Mouse (Mus musculus) urinary bladder, adult 2 months (tissue): Measurements from ENCODE around the gene Gm12794. TPM values are rescaled to one million over a fixed set of nuclear protein-coding genes. Genes with fewer than 3 reads are reported as not detected.
"Not testable (repeated sequence)": the region's sequence is repeated elsewhere in the genome, so short reads cannot be mapped to it uniquely, and the experiment has no call there.

ENCODE experiments used
- DNase-seq: peaks from one replicate; pipeline ENCODE4 v3.0.0; 2022; ENCODE audit warnings: low spot score
- polyA plus RNA-seq: library from polyadenylated mRNA; depleted of rRNA; stranded (reverse); fragments of >200 nt; gene quantifications from 2 replicates; pipeline ENCODE4 v1.2.3, GENCODE M21; 2012; rRNA removed

The Gm12794 gene
- polyA plus RNA-seq: not detected in 2 replicates

- DNase-seq: not testable (repeated sequence)
Observed at GRCm38 (mm10) chr4:101940107-101940506, at the start of gene Gm12794. Gm12794 (plus strand) TSS chr4:101940407.

DNA sequence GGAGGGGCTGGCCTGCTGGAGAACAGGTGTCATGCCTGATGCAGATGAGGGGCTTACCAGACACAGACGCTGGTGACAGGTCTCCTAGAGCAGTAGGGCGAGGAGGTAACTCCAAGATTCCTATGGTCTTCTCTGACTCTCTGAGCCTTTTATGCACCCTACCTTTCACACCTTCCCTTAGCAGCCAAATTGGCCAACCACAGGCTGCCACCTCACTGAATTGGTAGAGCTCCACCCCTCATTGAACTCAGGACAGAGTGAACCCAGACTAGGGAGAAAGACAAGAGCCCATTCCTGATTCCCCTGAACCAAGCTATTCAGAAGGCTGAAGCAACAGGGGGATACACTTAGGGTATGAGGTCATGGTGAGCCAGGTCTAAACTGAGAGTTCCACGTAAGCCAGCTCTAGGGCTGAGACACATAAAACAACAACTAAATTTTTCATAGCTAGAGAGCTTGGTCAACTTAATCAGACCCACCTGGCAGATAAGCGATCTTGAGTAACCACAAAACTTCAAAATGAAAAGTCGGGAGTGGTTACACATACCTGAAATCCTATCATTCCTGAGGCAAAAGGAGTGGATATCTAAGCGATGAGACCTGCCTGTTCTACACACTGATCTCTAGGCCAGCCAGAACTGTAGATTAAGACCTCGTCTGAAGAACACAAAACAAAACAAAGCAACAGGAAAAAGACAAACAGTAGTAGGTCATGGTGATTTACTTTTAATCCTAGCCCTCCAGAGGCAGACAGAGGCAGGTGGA, 46.4 kb upstream of the Gm12794 start, which contains the start of gene C130073F10Rik:
TSS of gene C130073F10Rik (minus strand) at position 134 of the 765 bp plus-strand sequence.
- no peak for DNase-seq

- DNase-seq: not testable (repeated sequence)
Observed at GRCm38 (mm10) chr4:101908821-101909220, 31.4 kb upstream of the Gm12794 start, which contains the start of gene Gm12800. Gm12800 (plus strand) TSS chr4:101909121.

GRCm38 (mm10) chr4:101980949-101981348, 40.7 kb downstream of the Gm12794 start, which contains the start of gene Gm12790:
Gm12790 (minus strand) TSS chr4:101981049.
- DNase-seq: not testable (repeated sequence)

- no peak for DNase-seq
Observed at GRCm38 (mm10) chr4:101985678-101986077, 45.5 kb downstream of the Gm12794 start.

GRCm38 (mm10) chr4:101986326-101986725, 46.1 kb downstream of the Gm12794 start, which contains the start of gene Gm12789:
Gm12789 (plus strand) TSS chr4:101986626.
- not testable (repeated sequence) for DNase-seq

Other genes starting within 250 kb of the Gm12794 start
- 16.9 and 20.1 TPM in 2 replicates for gene Lepr, start 223.0 kb upstream of the Gm12794 start, polyA plus RNA-seq
- not detected in 2 replicates for gene B020004J07Rik, start 96.4 kb upstream of the Gm12794 start, polyA plus RNA-seq
- gene C130073F10Rik, start 46.6 kb upstream of the Gm12794 start, polyA plus RNA-seq: not detected in 2 replicates
- 0.04 TPM in 1 of 2 replicates, not detected in the other for gene Gm12800, start 31.3 kb upstream of the Gm12794 start, polyA plus RNA-seq
- gene Gm12790, start 40.6 kb downstream of the Gm12794 start, polyA plus RNA-seq: not detected in 2 replicates
- gene Gm12789, start 46.2 kb downstream of the Gm12794 start, polyA plus RNA-seq: not detected in 2 replicates
- 32.8 and 47.1 TPM in 2 replicates for gene Pde4b, start 147.1 kb downstream of the Gm12794 start, polyA plus RNA-seq